In genomic region chr9:22822770-22823169, GRCm38 (mm10) we compare ENCODE assay signal across 14 mouse cellular contexts.
A peak's percentile ranks its signal among the peaks of the same experiment; 100 is the strongest.
DNase-seq lines count a peak whose midpoint lies in the region; ATAC-seq and TF ChIP-seq lines count a peak whose summit lies in the region.
"Had no signal": no experiment of that assay in that cellular context is flagged by ENCODE, and none has a peak within 500 bp of the region (broad histone marks: within the 10 kb centered on the region; RNA-seq: fewer than 3 reads in every experiment).

No protein-coding gene starts in this region.

- no peaks in the 10 kb centered on the region for H3K27me3 ChIP-seq in kidney, adult 2 months (replicated peaks; ENCODE audit: control insufficient read depth, insufficient read depth, low read length)
- no peaks in the 10 kb centered on the region for H3K27me3 ChIP-seq in intestine, embryonic 16.5 days (replicated peaks; ENCODE audit: control insufficient read depth, insufficient read depth, low read length)
- H3K27me3 ChIP-seq: limb, embryonic 15.5 days; lung, embryonic 15.5 days had no signal

- no peaks in the 10 kb centered on the region for H3K36me3 ChIP-seq in kidney, adult 2 months (ENCODE audit: control insufficient read depth, insufficient read depth, low read length)
- H3K36me3 ChIP-seq in intestine, embryonic 16.5 days (ENCODE audit: control insufficient read depth, insufficient read depth, low read length) = no peaks in the 10 kb centered on the region
- H3K36me3 ChIP-seq: hindbrain, embryonic 10.5 days; limb, embryonic 15.5 days; lung, embryonic 15.5 days; midbrain, embryonic 10.5 days had no signal

- ATAC-seq in intestine, embryonic 16.5 days = peak; percentile 77; the same call in 1 of the 2 replicates
- no peak for ATAC-seq in frontal cortex, adult (ENCODE audit: low TSS enrichment)
- ATAC-seq: forebrain, embryonic 16.5 days had no signal

- H3K4me1 ChIP-seq in kidney, adult 2 months (ENCODE audit: control insufficient read depth, insufficient read depth, low read length) = no peaks in the 10 kb centered on the region; the same call in 1 of the 2 replicates
- H3K4me1 ChIP-seq in intestine, embryonic 16.5 days (ENCODE audit: control insufficient read depth, insufficient read depth, low read length) = no peaks in the 10 kb centered on the region
- H3K4me1 ChIP-seq: limb, embryonic 15.5 days had no signal

- H3K9ac ChIP-seq in intestine, embryonic 16.5 days (ENCODE audit: low read depth, low read length) = no peak overlapping the region
- H3K9ac ChIP-seq: limb, embryonic 15.5 days; lung, embryonic 15.5 days had no signal

- no peak overlapping the region for H3K4me2 ChIP-seq in intestine, embryonic 16.5 days (ENCODE audit: low read depth, low read length)
- H3K4me2 ChIP-seq: limb, embryonic 15.5 days; lung, embryonic 15.5 days had no signal

- DNase-seq in kidney, postnatal 10 days = peak; percentile 46
- DNase-seq in kidney, adult 2 months = no peak
- peak; percentile 18 for DNase-seq in MN1 (ENCODE audit: low spot score)
- DNase-seq in gastrocnemius, postnatal 25 days = peak; percentile 19
- DNase-seq in cerebellum, adult 8-10 months = no peak
- DNase-seq: right cerebral cortex, adult 18-20 months had no signal

- H3K9me3 ChIP-seq in intestine, embryonic 16.5 days (ENCODE audit: control insufficient read depth, low read length) = no peaks in the 10 kb centered on the region
- H3K9me3 ChIP-seq: hindbrain, embryonic 10.5 days; limb, embryonic 15.5 days; lung, embryonic 15.5 days; midbrain, embryonic 10.5 days had no signal

- no peak for TF ChIP-seq POLR2A in kidney, adult 2 months (IDR thresholded peaks at IDR 0.05; ENCODE audit: low read depth, low read length)

- WGBS in kidney, adult 2 months = 56% methylated on average over 5 of the region's 5 CpGs
- WGBS in intestine, embryonic 16.5 days = 46% methylated on average over 5 of the region's 5 CpGs

- no peak overlapping the region for H3K4me3 ChIP-seq in kidney, adult 2 months (ENCODE audit: insufficient read depth, low read depth, low read length)
- H3K4me3 ChIP-seq in intestine, embryonic 16.5 days (ENCODE audit: low read length) = no peak overlapping the region
- H3K4me3 ChIP-seq: hindbrain, embryonic 10.5 days; limb, embryonic 15.5 days; lung, embryonic 15.5 days; midbrain, embryonic 10.5 days had no signal

- no peak for TF ChIP-seq CTCF in kidney, adult 2 months (conservative IDR thresholded peaks at IDR 0.05; ENCODE audit: insufficient read depth, insufficient read length, low read depth, low read length)

- no peak overlapping the region for H3K27ac ChIP-seq in kidney, adult 2 months (ENCODE audit: insufficient read depth, low read depth, low read length)
- no peak overlapping the region for H3K27ac ChIP-seq in intestine, embryonic 16.5 days (ENCODE audit: low read length)
- H3K27ac ChIP-seq: hindbrain, embryonic 10.5 days; kidney, postnatal 0 days; limb, embryonic 15.5 days; lung, embryonic 15.5 days; midbrain, embryonic 10.5 days had no signal

Comparison
In these comparisons a context has a peak if more than half of its experiments do, and no peak if none do; other contexts are left out.
1. DNase-seq: peak in kidney, postnatal 10 days (single experiment), MN1 (single experiment) and gastrocnemius, postnatal 25 days (single experiment); none in kidney, adult 2 months (single experiment) and cerebellum, adult 8-10 months (single experiment).